Mouse (Mus musculus) liver, postnatal 0 days (tissue): ENCODE measurements around the gene Lipc. TPM values are rescaled to one million over a fixed set of nuclear protein-coding genes. Genes with fewer than 3 reads are reported as not detected.

Source experiments
- ATAC-seq: fragments of 200-750 bp; cut with Nextera tagmentation; 2 replicates; pipeline ENCODE4 v1.8.0; 2017; ENCODE audit warnings: mild to moderate bottlenecking, moderate library complexity
- DNase-seq: peaks from one replicate; pipeline ENCODE4 v3.0.0-alpha.2; 2016
- H3K27ac ChIP-seq: fragments of 300-500 bp; sonication (generic); 2 replicates; pipeline ENCODE4 v1.5.1; 2014; ENCODE audit warnings: antibody characterized with exemption, moderate library complexity, mild to moderate bottlenecking, low read depth
- H3K27me3 ChIP-seq: fragments of 300-500 bp; sonication (generic); 2 replicates; pipeline ENCODE4 v1.6.1; 2014; ENCODE audit warnings: low read length, control low read depth, mixed read lengths; ENCODE audit not compliant: insufficient read depth
- H3K36me3 ChIP-seq: fragments of 300-500 bp; sonication (generic); replicated peaks from 2 replicates; pipeline ENCODE4 v1.6.1; 2014; ENCODE audit warnings: mild to moderate bottlenecking, control low read depth, low read length, moderate library complexity, mixed read lengths; ENCODE audit not compliant: insufficient read depth
- H3K4me1 ChIP-seq: fragments of 300-500 bp; sonication (generic); 2 replicates; pipeline ENCODE4 v1.6.1; 2014; ENCODE audit warnings: antibody characterized with exemption, mild to moderate bottlenecking, control low read depth; ENCODE audit not compliant: insufficient read depth
- H3K4me2 ChIP-seq: fragments of 300-500 bp; sonication (generic); 2 replicates; pipeline ENCODE4 v1.6.1; 2014; ENCODE audit warnings: low read depth, mild to moderate bottlenecking, low read length, moderate library complexity, mixed read lengths
- H3K4me3 ChIP-seq: fragments of 300-500 bp; sonication (generic); 2 replicates; pipeline ENCODE4 v1.5.1; 2014; ENCODE audit warnings: low read depth, low read length
- H3K9ac ChIP-seq: fragments of 300-500 bp; sonication (generic); replicated peaks from 2 replicates; pipeline ENCODE4 v1.6.1; 2014; ENCODE audit warnings: mild to moderate bottlenecking, moderate library complexity
- H3K9me3 ChIP-seq: fragments of 300-500 bp; sonication (generic); 2 replicates; pipeline ENCODE4 v1.6.1; 2016; ENCODE audit warnings: mild to moderate bottlenecking, control low read depth, low read length, mixed read lengths
- CTCF ChIP-seq: sonication (generic); IDR thresholded peaks from 2 replicates; pipeline ENCODE4 v1.5.1; 2016; ENCODE audit warnings: antibody characterized with exemption, low read depth
- EP300 ChIP-seq: IDR thresholded peaks from 2 replicates; pipeline ENCODE4 v1.6.1; 2016; ENCODE audit warnings: antibody characterized with exemption, low read depth, mild to moderate bottlenecking
- WGBS: fragments of 180-500 bp; shearing (Covaris S2); extraction: QIAGEN DNeasy Blood & Tissue Kit; methylation state at CpG from one replicate; pipeline ENCODE4 v1.1.7; 2014; ENCODE audit not compliant: insufficient replicate concordance; 5-methylcytosine and 5-hydroxymethylcytosine counted together
- polyA plus RNA-seq: library from polyadenylated mRNA; unstranded; fragments of >200 nt; fragmentation: Nextera tagmentation; extraction: Ambion mirVana; gene quantifications from 2 replicates; pipeline ENCODE4 v1.2.1, GENCODE M21; 2015

Gene Lipc
- polyA plus RNA-seq, 1 experiment from 2014 or later: 108 TPM

GRCm38 (mm10) chr9:70838132-70838911, 113.7 kb downstream of the Lipc start:
- H3K4me1 ChIP-seq: peaks cover 87% of the 10 kb centered on the region
- 45% methylated on average over 10 of the region's 10 CpGs for WGBS
- H3K27ac ChIP-seq: peak overlapping the region; percentile 82
- peak overlapping the region; percentile 39; the same call in 1 of the 2 replicates for H3K9ac ChIP-seq
- H3K9me3 ChIP-seq: no peaks in the 10 kb centered on the region
- H3K36me3 ChIP-seq: no peaks in the 10 kb centered on the region
- ATAC-seq: no peak
- no peaks in the 10 kb centered on the region for H3K27me3 ChIP-seq
- peak overlapping the region; percentile 4; the same call in 1 of the 2 replicates for H3K4me2 ChIP-seq
- TF ChIP-seq EP300: no peak
- no peak for TF ChIP-seq CTCF
- DNase-seq: peak; percentile 61
- H3K4me3 ChIP-seq: no peak overlapping the region

- H3K9me3 ChIP-seq: no peaks in the 10 kb centered on the region
- 4% methylated on average over 4 of the region's 4 CpGs for WGBS
- no peaks in the 10 kb centered on the region for H3K27me3 ChIP-seq
- TF ChIP-seq CTCF (no peak), EP300 (peak; percentile 100)
- peaks cover 87% of the 10 kb centered on the region for H3K4me1 ChIP-seq
- peak; percentile 95 for ATAC-seq
- no peak overlapping the region for H3K4me3 ChIP-seq
- no peaks in the 10 kb centered on the region for H3K36me3 ChIP-seq
- peak overlapping the region; percentile 48 for H3K4me2 ChIP-seq
- peak; percentile 98 for DNase-seq
- H3K27ac ChIP-seq: peak overlapping the region; percentile 100
- peak overlapping the region; percentile 45 for H3K9ac ChIP-seq
These were observed 117.3 kb downstream of the Lipc start for GRCm38 (mm10) chr9:70834730-70835154.

GRCm38 (mm10) chr9:70834217-70834616, 117.8 kb downstream of the Lipc start:
- Histone ChIP-seq H3K27me3 (no peaks in the 10 kb centered on the region), H3K9ac (peak overlapping the region; percentile 45), H3K4me3 (no peak overlapping the region), H3K4me1 (peaks cover 87% of the 10 kb centered on the region), H3K36me3 (no peaks in the 10 kb centered on the region), H3K4me2 (peak overlapping the region; percentile 27), H3K27ac (peak overlapping the region; percentile 100), H3K9me3 (no peaks in the 10 kb centered on the region)
- WGBS: 70% methylated on average over 3 of the region's 3 CpGs
- DNase-seq (no peak), ATAC-seq (no peak)
- TF ChIP-seq CTCF (0 out of 2 replicates have a peak, but pooled peaks have one; percentile 7), EP300 (no peak)

GRCm38 (mm10) chr9:70833111-70833908, 118.7 kb downstream of the Lipc start:
- peak overlapping the region; percentile 100 for H3K27ac ChIP-seq
- 0 out of 2 replicates have a peak overlapping the region, but pooled peaks have one; percentile 30 for H3K4me2 ChIP-seq
- H3K4me3 ChIP-seq: no peak overlapping the region
- TF ChIP-seq EP300: no peak
- TF ChIP-seq CTCF: no peak
- ATAC-seq (no peak), DNase-seq (no peak)
- no peaks in the 10 kb centered on the region for H3K9me3 ChIP-seq
- 52% methylated on average over 6 of the region's 6 CpGs for WGBS
- H3K9ac ChIP-seq: no peak overlapping the region; the same call in 1 of the 2 replicates
- no peaks in the 10 kb centered on the region for H3K36me3 ChIP-seq
- H3K4me1 ChIP-seq: peaks cover 85% of the 10 kb centered on the region
- H3K27me3 ChIP-seq: no peaks in the 10 kb centered on the region

- Histone ChIP-seq H3K4me1 (peaks cover 74% of the 10 kb centered on the region), H3K9ac (no peak overlapping the region), H3K27ac (peak overlapping the region; percentile 100), H3K36me3 (no peaks in the 10 kb centered on the region), H3K27me3 (no peaks in the 10 kb centered on the region), H3K9me3 (no peaks in the 10 kb centered on the region), H3K4me3 (no peak overlapping the region), H3K4me2 (no peak overlapping the region)
- no peak for TF ChIP-seq CTCF
- no peak for TF ChIP-seq EP300
- no peak for DNase-seq
- ATAC-seq: no peak
- 59% methylated on average over 7 of the region's 7 CpGs for WGBS
These were observed 119.8 kb downstream of the Lipc start for GRCm38 (mm10) chr9:70832231-70832630.
